Mouse (Mus musculus): ENCODE data around the gene Gpn3. TPM values are rescaled to one million over a fixed set of nuclear protein-coding genes. Genes with fewer than 3 reads are reported as not detected.

The Gpn3 gene
- total RNA-seq, 2 experiments from 2014 or later = 35.0 to 42.2 TPM

DNA sequence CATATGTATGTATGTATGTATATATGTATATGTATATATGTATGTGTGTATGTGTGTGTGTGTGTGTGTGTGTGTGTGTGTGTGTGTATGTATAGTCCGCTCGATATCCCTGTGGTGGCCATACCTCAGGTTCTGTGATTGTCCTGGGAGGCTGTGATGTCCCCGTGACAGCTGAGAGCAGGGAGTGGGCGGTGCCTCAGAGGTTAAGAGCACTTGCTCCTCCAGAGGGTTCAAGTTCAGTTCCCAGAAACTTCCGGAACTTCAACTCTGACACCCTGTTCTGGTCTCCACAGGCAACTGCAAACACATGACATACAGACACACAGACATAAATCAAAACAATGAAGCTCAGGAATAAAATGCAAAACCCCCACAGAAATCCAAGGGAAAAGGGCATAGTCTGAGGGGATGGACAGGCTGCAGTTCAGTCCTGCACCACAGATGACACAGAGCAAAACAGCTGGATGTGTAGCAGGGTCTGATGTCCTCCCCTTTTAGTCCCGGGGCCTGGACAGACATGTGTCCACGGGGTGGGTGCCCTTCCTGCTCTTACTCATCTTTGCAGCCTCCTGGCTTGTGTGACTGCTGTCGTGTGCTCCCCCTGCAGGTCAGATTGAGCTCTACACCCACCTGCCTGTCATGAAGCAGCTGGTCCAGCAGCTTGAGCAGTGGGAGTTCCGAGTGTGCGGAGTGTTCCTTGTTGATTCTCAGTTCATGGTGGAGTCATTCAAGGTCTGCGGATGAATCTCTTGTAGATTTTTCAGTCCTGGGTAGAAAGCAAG is 7.9 kb downstream of the Gpn3 start:
- ATAC-seq (replicated peaks; ENCODE audit: poor library complexity, severe bottlenecking) = peak; percentile 94

GRCm38 (mm10) chr5:122390006-122390405 is 18.3 kb downstream of the Gpn3 start:
- ATAC-seq (replicated peaks; ENCODE audit: poor library complexity, severe bottlenecking) = no peak

- no peak for ATAC-seq (replicated peaks; ENCODE audit: poor library complexity, severe bottlenecking)
Observed at GRCm38 (mm10) chr5:122390671-122391070, 19.0 kb downstream of the Gpn3 start.

- ATAC-seq (replicated peaks; ENCODE audit: poor library complexity, severe bottlenecking) = no peak
Observed at GRCm38 (mm10) chr5:122391178-122391785, 19.6 kb downstream of the Gpn3 start.

- ATAC-seq (replicated peaks; ENCODE audit: poor library complexity, severe bottlenecking) = peak; percentile 88
Observed at GRCm38 (mm10) chr5:122391786-122392180, 20.1 kb downstream of the Gpn3 start, which contains the start of gene Arpc3. Arpc3 (plus strand) TSS chr5:122391878.

DNA sequence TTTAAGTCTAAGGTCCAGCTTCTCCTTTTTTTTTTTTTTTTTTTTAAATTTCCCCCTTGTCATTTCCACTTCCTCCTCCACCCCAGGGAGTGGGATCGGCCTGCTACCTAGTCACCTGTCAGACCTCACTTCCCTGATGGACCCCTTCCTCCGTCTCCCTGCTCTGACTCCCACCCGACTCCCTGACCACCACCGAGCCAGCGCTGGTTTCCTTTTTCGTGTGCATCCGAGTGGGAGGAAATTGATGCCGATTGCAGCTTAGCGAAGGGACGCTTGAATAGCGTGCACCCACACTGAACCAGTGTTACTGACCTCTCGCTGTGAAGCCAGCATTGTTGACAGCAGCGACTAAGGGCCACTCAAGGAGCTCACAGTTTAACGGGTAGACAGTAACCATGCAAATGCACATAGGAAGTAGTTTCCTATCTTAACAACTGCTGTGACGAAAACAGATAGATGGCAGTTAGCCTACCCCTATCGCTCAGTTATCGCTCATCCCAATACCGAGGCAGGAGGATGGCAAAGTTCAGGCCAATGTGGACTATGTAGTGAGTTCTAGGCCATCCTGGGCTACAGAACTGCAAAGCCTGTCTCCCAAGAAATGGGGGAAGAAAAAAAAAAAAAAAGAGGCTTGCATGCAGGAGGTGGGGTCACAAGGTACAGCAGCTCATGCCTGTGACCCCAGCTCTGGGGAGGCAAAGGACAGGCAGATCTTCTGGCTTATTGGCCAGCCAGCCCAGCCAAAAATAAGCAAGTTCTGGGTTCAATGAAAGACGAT is 20.7 kb downstream of the Gpn3 start:
- peak; percentile 58 for ATAC-seq (replicated peaks; ENCODE audit: poor library complexity, severe bottlenecking)

GRCm38 (mm10) chr5:122393887-122394286 is 22.2 kb downstream of the Gpn3 start:
- 0 out of 2 replicates have a peak, but pooled peaks have one; percentile 34 for ATAC-seq (replicated peaks; ENCODE audit: poor library complexity, severe bottlenecking)

DNA sequence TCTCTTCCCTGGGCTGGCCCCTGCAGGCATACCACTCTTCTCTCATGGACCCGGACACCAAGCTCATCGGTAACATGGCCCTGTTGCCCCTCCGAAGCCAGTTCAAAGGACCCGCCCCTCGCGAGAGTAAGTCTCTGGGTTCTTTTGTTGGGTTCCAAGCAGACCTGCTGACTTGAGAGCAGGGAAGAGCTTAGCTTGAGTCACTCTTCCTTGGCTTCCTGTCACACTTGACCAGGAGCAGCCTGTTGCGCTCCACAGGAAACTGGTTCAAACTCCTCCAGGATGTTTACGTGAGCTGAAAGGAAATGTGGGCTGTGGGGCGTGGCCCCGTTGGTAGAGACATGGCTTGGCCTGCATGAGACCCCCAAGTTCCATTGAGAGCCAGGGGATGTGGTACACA is 25.1 kb downstream of the Gpn3 start:
- peak; percentile 52 for ATAC-seq (replicated peaks; ENCODE audit: poor library complexity, severe bottlenecking)

- ATAC-seq (replicated peaks; ENCODE audit: poor library complexity, severe bottlenecking) = no peak
Observed at GRCm38 (mm10) chr5:122397495-122397894, 25.8 kb downstream of the Gpn3 start.

DNA sequence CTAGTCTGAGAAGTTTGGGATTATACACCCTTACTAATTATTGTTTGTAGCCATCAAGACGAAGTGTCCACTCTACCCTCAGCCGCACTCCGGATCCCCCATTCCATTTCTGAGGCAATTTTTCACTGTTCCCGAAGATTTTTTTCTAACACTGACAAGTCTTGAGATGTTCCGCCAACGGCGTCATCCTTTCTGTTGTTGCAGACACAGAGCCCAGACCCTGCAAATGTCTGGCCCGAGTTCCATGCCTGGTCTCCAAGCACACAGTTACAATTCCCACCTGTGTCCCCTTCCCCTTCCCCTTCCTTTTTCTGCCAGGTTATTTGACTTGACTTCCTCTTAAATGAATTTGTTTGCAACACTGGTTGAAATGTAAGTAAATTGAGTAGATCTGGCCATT is 28.2 kb downstream of the Gpn3 start:
- no peak for ATAC-seq (replicated peaks; ENCODE audit: poor library complexity, severe bottlenecking)

GRCm38 (mm10) chr5:122400628-122401302 is 29.1 kb downstream of the Gpn3 start:
- ATAC-seq (replicated peaks; ENCODE audit: poor library complexity, severe bottlenecking) = peak; percentile 34

GRCm38 (mm10) chr5:122401303-122401640 is 29.6 kb downstream of the Gpn3 start:
- ATAC-seq (replicated peaks; ENCODE audit: poor library complexity, severe bottlenecking) = peak; percentile 41; the same call in 1 of the 2 replicates

GRCm38 (mm10) chr5:122402160-122402559 is 30.5 kb downstream of the Gpn3 start:
- ATAC-seq (replicated peaks; ENCODE audit: poor library complexity, severe bottlenecking) = no peak

DNA sequence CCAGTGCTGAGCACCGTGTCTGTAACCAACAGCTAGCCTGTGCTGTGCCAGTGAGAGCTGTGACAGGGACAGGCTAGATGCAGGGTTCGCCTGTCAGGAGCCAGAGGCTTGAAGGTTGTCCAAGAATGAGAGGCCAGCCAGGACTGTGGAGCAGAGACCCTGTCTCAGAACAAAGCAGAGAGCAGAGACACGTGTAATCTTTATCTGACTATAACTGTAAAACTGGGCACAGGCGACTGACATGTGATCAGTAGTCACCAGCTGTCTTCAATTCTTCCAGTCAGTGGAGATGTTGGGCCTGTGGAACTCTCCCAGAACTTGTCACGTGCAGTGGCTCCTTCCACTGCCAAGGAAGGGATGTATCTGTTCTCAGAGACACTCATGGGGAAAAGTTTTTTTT is 31.1 kb downstream of the Gpn3 start:
- ATAC-seq (replicated peaks; ENCODE audit: poor library complexity, severe bottlenecking) = no peak

GRCm38 (mm10) chr5:122403362-122403761 is 31.7 kb downstream of the Gpn3 start:
- no peak for ATAC-seq (replicated peaks; ENCODE audit: poor library complexity, severe bottlenecking)

GRCm38 (mm10) chr5:122405537-122405936 is 33.9 kb downstream of the Gpn3 start:
- no peak for ATAC-seq (replicated peaks; ENCODE audit: poor library complexity, severe bottlenecking)

- ATAC-seq (replicated peaks; ENCODE audit: poor library complexity, severe bottlenecking) = no peak; the same call in 1 of the 2 replicates
Observed at GRCm38 (mm10) chr5:122409692-122410645, 38.3 kb downstream of the Gpn3 start.

DNA sequence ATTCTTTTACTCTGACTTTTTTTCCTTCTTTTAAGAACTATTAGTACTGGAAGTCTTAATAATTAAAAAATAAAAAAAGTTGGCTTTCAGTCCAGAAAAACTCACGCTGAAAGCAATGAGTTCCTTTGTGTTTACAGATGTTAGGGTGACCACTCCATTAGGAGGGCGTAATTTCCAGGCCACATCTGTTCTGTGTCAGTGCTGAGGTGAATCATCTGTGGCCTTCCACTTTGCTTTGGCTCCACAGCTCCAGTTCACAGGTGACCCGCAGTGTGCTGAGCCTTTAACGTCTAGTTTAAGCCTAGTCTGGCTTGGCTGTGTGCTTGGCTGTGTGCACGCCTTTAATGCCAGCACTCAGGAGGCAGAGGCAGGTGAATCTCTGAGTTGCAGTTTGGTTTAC is 40.2 kb downstream of the Gpn3 start:
- no peak for ATAC-seq (replicated peaks; ENCODE audit: poor library complexity, severe bottlenecking)

DNA sequence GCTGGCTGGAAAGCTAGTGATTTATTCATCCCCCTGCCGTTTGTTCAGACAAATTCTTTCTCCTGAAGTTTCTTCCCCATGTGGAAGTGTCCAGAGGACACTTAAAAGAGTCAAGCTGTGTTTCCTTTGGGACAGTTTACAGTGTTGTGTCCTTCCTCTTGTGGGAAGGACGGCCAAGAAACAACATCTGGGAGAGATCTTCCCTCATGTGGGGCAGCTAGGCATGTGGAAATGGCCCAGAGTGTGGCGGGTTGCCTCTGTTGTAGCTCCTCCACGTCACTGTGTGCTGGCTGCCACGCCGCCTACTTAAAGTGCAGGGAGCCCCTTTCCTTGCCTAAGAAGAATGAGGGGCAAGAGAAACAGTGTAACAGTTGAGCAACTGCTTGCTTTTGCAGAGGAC is 41.1 kb downstream of the Gpn3 start:
- ATAC-seq (replicated peaks; ENCODE audit: poor library complexity, severe bottlenecking) = no peak

Measured in granulocyte monocyte progenitor cell, adult 5-6 weeks (primary cell).